Mouse (Mus musculus) frontal cortex, postnatal 36 days (tissue): ENCODE results near the gene Tex22.

Experiments
- DNase-seq, 2 experiments: peaks; one replicate each; pipeline ENCODE4 v3.0.0; 2022; ENCODE audit warnings: low spot score in 2 of 2

Tex22 gene

GRCm38 (mm10) chr12:113137260-113138213 lies 63.2 kb downstream of the Tex22 start:
- DNase-seq, result no peak

DNA sequence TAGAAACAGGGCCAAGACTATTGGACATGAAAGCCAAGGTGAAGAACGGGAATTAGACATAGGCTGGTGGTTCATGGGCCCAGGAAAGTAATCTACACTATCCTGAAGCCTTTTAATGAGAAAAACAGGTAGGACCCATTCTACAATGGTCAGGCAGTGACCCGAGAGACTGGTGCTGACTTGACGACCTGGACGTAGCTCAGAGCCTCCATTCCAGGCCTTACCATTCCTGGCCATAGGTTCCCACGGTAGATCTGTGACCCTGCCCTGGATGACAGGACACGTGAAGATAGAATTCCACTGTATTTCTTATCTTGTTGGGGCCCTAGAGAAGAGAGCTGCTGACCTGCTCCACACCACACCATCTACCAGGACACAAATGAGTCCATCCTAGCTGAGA lies 64.0 kb downstream of the Tex22 start:
- DNase-seq, result no peak
